Mouse (Mus musculus) WW6 (cell line): Measurements from ENCODE around the gene Gm3250.
"Not testable (repeated sequence)": the region's sequence is repeated elsewhere in the genome, so short reads cannot be mapped to it uniquely, and the experiment has no call there.

Source experiments
- DNase-seq: peaks from one replicate; pipeline ENCODE4 v3.0.0-alpha.2; 2013; ENCODE audit warnings: low read depth, low spot score

Gm3250 gene

DNA sequence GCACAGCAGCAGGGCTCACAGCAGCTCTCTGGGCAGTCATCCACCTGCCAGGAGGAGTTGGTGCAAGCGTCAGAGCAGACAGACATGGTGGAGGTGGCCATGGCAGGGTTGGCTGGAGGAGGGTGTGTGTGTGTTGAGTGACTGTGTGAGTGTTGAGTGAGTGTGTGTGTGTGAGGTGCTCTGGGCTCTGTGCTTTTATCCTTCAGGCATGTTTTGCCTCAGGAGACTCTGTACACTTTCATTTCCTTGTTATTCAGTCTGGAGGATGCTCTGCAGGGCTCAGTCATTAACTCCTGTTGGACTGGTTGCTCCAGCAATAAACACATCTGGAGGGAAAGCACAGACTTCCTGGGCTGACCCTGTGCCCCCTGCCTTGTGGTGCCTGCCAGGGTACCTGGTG, 31.1 kb downstream of the Gm3250 start, which contains the start of gene Gm9736:
Gene Gm9736 (minus strand): TSS at position 101 of the 400 bp plus-strand sequence.
- not testable (repeated sequence) for DNase-seq

GRCm38 (mm10) chr10:77750686-77751085, 31.7 kb downstream of the Gm3250 start:
- not testable (repeated sequence) for DNase-seq

GRCm38 (mm10) chr10:77741924-77742688, 40.2 kb downstream of the Gm3250 start, which contains the start of gene Gm18596:
TSS of gene Gm18596 (minus strand) at chr10:77742638.
- not testable (repeated sequence) for DNase-seq

DNA sequence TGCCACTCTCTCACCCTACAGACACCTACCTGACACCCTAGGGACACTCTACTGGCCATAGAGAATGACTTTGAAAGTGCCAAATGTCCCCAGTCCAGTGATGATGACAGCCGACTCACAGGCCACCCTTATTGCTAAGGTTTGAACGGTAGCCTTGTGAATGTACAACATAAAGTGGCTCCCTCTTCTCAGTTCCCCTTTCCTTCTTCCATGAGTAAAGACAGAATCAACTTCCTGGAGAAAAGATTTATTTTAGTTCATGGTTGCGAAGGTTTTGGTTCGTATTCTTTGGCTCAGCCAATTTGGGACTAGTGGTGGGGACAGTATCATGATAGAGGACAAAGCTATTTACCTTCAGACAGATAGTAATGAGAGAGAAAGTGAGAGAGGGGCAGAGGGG, 43.4 kb downstream of the Gm3250 start:
- DNase-seq, result no peak

DNA sequence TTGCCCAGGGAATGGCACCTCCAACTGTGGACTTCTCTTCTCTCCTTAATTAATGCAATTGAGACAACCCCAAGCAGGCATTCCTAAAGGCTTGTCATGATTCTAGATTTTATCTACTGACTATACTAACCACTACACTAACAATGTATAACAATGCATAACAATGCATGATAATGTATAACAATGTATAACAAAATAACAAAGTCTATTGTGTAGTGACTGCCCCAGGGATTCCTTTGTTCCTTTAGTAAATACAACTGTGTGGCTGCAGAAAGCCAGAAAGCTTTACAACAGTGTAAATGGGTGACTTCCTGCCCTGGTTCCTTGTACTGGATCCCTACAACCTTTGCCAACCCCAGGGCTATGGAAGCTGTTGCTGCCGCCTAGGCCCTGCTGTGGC, 46.4 kb downstream of the Gm3250 start:
- DNase-seq, result no peak
